Mouse (Mus musculus) forebrain, embryonic 16.5 days (tissue): Measurements from ENCODE around the gene Clmp. TPM values are rescaled to one million over a fixed set of nuclear protein-coding genes. Genes with fewer than 3 reads are reported as not detected.
A peak's percentile ranks its signal among the peaks of the same experiment; 100 is the strongest.

Experiments
- ATAC-seq: fragments of 200-750 bp; cut with Nextera tagmentation; 2 replicates; pipeline ENCODE4 v1.8.0; 2017; ENCODE audit warnings: mild to moderate bottlenecking, moderate library complexity
- H3K27ac ChIP-seq: fragments of 300-500 bp; sonication (generic); 2 replicates; pipeline ENCODE4 v1.5.1; 2014; ENCODE audit warnings: low read length, control low read depth
- H3K27me3 ChIP-seq: fragments of 300-500 bp; sonication (generic); replicated peaks from 2 replicates; pipeline ENCODE4 v1.6.1; 2014; ENCODE audit warnings: low read length; ENCODE audit not compliant: control insufficient read depth, insufficient read depth
- H3K36me3 ChIP-seq: fragments of 300-500 bp; sonication (generic); 2 replicates; pipeline ENCODE4 v1.6.1; 2014; ENCODE audit not compliant: control insufficient read depth, insufficient read depth
- H3K4me1 ChIP-seq: fragments of 300-500 bp; sonication (generic); replicated peaks from 2 replicates; pipeline ENCODE4 v1.6.1; 2014; ENCODE audit warnings: low read length; ENCODE audit not compliant: control insufficient read depth, insufficient read depth
- H3K4me2 ChIP-seq: fragments of 300-500 bp; sonication (generic); 2 replicates; pipeline ENCODE4 v1.6.1; 2014; ENCODE audit warnings: mild to moderate bottlenecking, low read length, control low read depth
- H3K4me3 ChIP-seq: fragments of 300-500 bp; sonication (generic); replicated peaks from 2 replicates; pipeline ENCODE4 v1.5.1; 2014; ENCODE audit warnings: mild to moderate bottlenecking, low read length, control low read depth
- H3K9ac ChIP-seq: fragments of 300-500 bp; sonication (generic); replicated peaks from 2 replicates; pipeline ENCODE4 v1.6.1; 2014; ENCODE audit warnings: low read depth, low read length, control low read depth
- H3K9me3 ChIP-seq: fragments of 300-500 bp; sonication (generic); 2 replicates; pipeline ENCODE4 v1.6.1; 2016; ENCODE audit warnings: low read length; ENCODE audit not compliant: control insufficient read depth
- WGBS: fragments of 180-500 bp; shearing (Covaris S2); extraction: QIAGEN DNeasy Blood & Tissue Kit; methylation state at CpG from one replicate; pipeline ENCODE4 v1.1.7; 2014; 5-methylcytosine and 5-hydroxymethylcytosine counted together
- polyA plus RNA-seq: library from polyadenylated mRNA; unstranded; fragments of >200 nt; fragmentation: Nextera tagmentation; extraction: Ambion mirVana; gene quantifications from 2 replicates; pipeline ENCODE4 v1.2.1, GENCODE M21; 2015

The Clmp gene
- polyA plus RNA-seq, 1 experiment from 2014 or later = 64.7 TPM

GRCm38 (mm10) chr9:40743525-40744034 is 57.8 kb downstream of the Clmp start:
- H3K36me3 ChIP-seq = no peaks in the 10 kb centered on the region
- no peaks in the 10 kb centered on the region for H3K27me3 ChIP-seq
- peaks cover 18% of the 10 kb centered on the region for H3K4me1 ChIP-seq
- no peak overlapping the region for H3K9ac ChIP-seq
- 61% methylated on average over 7 of the region's 7 CpGs for WGBS
- no peak overlapping the region for H3K4me2 ChIP-seq
- no peak for ATAC-seq
- H3K4me3 ChIP-seq = no peak overlapping the region
- H3K27ac ChIP-seq = no peak overlapping the region; the same call in 1 of the 2 replicates
- H3K9me3 ChIP-seq = no peaks in the 10 kb centered on the region

GRCm38 (mm10) chr9:40744233-40744632 is 58.5 kb downstream of the Clmp start:
- H3K36me3 ChIP-seq = no peaks in the 10 kb centered on the region
- H3K27me3 ChIP-seq = no peaks in the 10 kb centered on the region
- no peak overlapping the region for H3K4me2 ChIP-seq
- peak overlapping the region; percentile 14; the same call in 1 of the 2 replicates for H3K27ac ChIP-seq
- no peaks in the 10 kb centered on the region for H3K9me3 ChIP-seq
- WGBS = 60% methylated on average over 3 of the region's 3 CpGs
- H3K4me3 ChIP-seq = no peak overlapping the region
- no peak for ATAC-seq
- no peak overlapping the region for H3K9ac ChIP-seq
- H3K4me1 ChIP-seq = peaks cover 18% of the 10 kb centered on the region

GRCm38 (mm10) chr9:40746796-40747195 is 61.0 kb downstream of the Clmp start:
- no peak overlapping the region for H3K4me3 ChIP-seq
- H3K4me1 ChIP-seq = peaks cover 18% of the 10 kb centered on the region
- no peak overlapping the region for H3K9ac ChIP-seq
- peak overlapping the region; percentile 89 for H3K27ac ChIP-seq
- no peak overlapping the region for H3K4me2 ChIP-seq
- H3K27me3 ChIP-seq = no peaks in the 10 kb centered on the region
- peak; percentile 63 for ATAC-seq
- H3K9me3 ChIP-seq = no peaks in the 10 kb centered on the region
- H3K36me3 ChIP-seq = no peaks in the 10 kb centered on the region
- WGBS = 51% methylated on average over 9 of the region's 9 CpGs

GRCm38 (mm10) chr9:40747249-40747648 is 61.5 kb downstream of the Clmp start:
- no peaks in the 10 kb centered on the region for H3K36me3 ChIP-seq
- no peak overlapping the region for H3K4me3 ChIP-seq
- ATAC-seq = no peak
- no peak overlapping the region for H3K9ac ChIP-seq
- no peaks in the 10 kb centered on the region for H3K27me3 ChIP-seq
- 86% methylated on average over 9 of the region's 9 CpGs for WGBS
- H3K27ac ChIP-seq = peak overlapping the region; percentile 89
- no peak overlapping the region for H3K4me2 ChIP-seq
- H3K4me1 ChIP-seq = peaks cover 18% of the 10 kb centered on the region
- H3K9me3 ChIP-seq = no peaks in the 10 kb centered on the region

- no peak overlapping the region for H3K27ac ChIP-seq
Observed at GRCm38 (mm10) chr9:40749832-40750620, 64.3 kb downstream of the Clmp start.

GRCm38 (mm10) chr9:40751749-40752148 is 66.0 kb downstream of the Clmp start:
- WGBS = 60% methylated on average over 3 of the region's 3 CpGs
- H3K4me1 ChIP-seq = peaks cover 22% of the 10 kb centered on the region
- H3K4me2 ChIP-seq = no peak overlapping the region
- no peaks in the 10 kb centered on the region for H3K36me3 ChIP-seq
- no peaks in the 10 kb centered on the region for H3K27me3 ChIP-seq
- H3K9ac ChIP-seq = no peak overlapping the region
- no peak overlapping the region for H3K27ac ChIP-seq
- no peaks in the 10 kb centered on the region for H3K9me3 ChIP-seq
- H3K4me3 ChIP-seq = no peak overlapping the region
- ATAC-seq = no peak

More at GRCm38 (mm10) chr9:40749832-40750620, 64.3 kb downstream of the Clmp start:
- ATAC-seq = peak; percentile 57
- Histone ChIP-seq H3K9me3 (no peaks in the 10 kb centered on the region), H3K4me3 (no peak overlapping the region), H3K4me2 (no peak overlapping the region), H3K36me3 (no peaks in the 10 kb centered on the region), H3K4me1 (peaks cover 18% of the 10 kb centered on the region), H3K9ac (no peak overlapping the region), H3K27me3 (no peaks in the 10 kb centered on the region)
- WGBS = 70% methylated on average over 8 of the region's 8 CpGs

DNA sequence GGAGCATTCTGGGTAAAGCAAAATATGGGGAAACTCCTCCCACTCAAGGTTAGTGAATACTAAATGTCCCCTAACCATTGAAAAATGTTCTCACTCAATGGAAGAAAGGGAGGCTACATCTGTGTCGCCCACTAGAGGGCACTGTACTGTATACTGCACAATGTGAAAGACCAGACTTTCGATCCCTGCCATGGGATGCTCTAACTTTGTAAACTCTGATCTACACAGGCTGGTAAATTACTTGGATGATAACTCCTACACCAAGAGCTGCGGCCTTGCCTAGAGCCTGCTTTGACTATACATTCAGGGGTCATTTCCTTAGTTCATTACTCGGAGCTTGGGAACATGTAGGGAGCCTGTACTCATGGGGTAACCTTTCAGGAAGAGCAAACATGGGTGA is 70.6 kb downstream of the Clmp start:
- Histone ChIP-seq H3K4me3 (no peak overlapping the region), H3K9me3 (no peaks in the 10 kb centered on the region), H3K36me3 (no peaks in the 10 kb centered on the region), H3K27ac (peak overlapping the region; percentile 88), H3K4me2 (no peak overlapping the region), H3K4me1 (peaks cover 22% of the 10 kb centered on the region), H3K27me3 (no peaks in the 10 kb centered on the region), H3K9ac (no peak overlapping the region)
- no peak for ATAC-seq
- 21% methylated on average over 4 of the region's 4 CpGs for WGBS

DNA sequence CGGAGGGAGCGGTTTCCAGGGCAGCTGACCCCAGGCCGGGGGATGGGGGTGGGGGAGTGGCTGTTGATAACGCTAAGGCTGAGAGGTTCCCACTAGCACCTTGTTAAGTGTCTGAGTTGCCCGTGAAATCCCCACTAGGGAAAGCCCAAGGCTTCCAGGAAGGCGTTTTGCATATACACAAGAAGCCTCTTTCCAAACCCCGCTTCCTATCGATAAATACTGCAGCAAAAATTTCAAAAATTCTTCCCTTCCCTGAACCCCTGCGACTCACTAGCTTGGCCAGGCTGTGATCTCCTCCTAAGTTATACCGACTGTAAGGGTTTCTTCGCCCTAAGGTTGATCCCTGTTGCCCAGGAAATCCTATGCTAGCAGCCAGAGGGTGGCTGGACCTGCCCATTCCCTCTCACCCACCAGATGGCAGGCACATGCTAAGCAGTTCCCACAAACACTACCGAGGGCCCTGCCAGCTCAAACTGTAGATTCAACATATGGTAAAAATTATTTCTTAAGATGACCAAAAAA is 71.4 kb downstream of the Clmp start:
- 21% methylated on average over 12 of the region's 12 CpGs for WGBS
- peak overlapping the region; percentile 41 for H3K4me2 ChIP-seq

GRCm38 (mm10) chr9:40757685-40758270 is 72.0 kb downstream of the Clmp start:
- peak; percentile 92 for ATAC-seq
- Histone ChIP-seq H3K27me3 (no peaks in the 10 kb centered on the region), H3K4me2 (peak overlapping the region; percentile 41), H3K9me3 (no peaks in the 10 kb centered on the region), H3K36me3 (no peaks in the 10 kb centered on the region), H3K4me3 (peak overlapping the region; percentile 29), H3K4me1 (peaks cover 22% of the 10 kb centered on the region), H3K9ac (peak overlapping the region; percentile 41), H3K27ac (peak overlapping the region; percentile 88)
- 4% methylated on average over 22 of the region's 22 CpGs for WGBS

More for the DNA sequence above, 71.4 kb downstream of the Clmp start:
- Histone ChIP-seq H3K4me1 (peaks cover 22% of the 10 kb centered on the region), H3K9ac (peak overlapping the region; percentile 41), H3K27me3 (no peaks in the 10 kb centered on the region), H3K36me3 (no peaks in the 10 kb centered on the region), H3K27ac (peak overlapping the region; percentile 88), H3K4me3 (peak overlapping the region; percentile 29), H3K9me3 (no peaks in the 10 kb centered on the region)
- ATAC-seq = peak; percentile 82
